Mouse (Mus musculus): ENCODE data around the gene Arsg.

GRCm38 (mm10) chr11:109547652-109548051 lies 74.5 kb downstream of the Arsg start:
- TF ChIP-seq CTCF (IDR thresholded peaks at IDR 0.05; ENCODE audit: borderline replicate concordance, extremely low read depth, insufficient read depth, insufficient read length): no peak
- TF ChIP-seq POLR2A (IDR thresholded peaks at IDR 0.05; ENCODE audit: borderline replicate concordance, extremely low read depth, insufficient read depth, insufficient read length, poor library complexity, severe bottlenecking): no peak
